Mouse (Mus musculus): Measurements from ENCODE around the gene Hip1r. TPM values are rescaled to one million over a fixed set of nuclear protein-coding genes. Genes with fewer than 3 reads are reported as not detected.

Gene Hip1r
- polyA plus RNA-seq, 2 experiments = 7.2 to 7.6 TPM

DNA sequence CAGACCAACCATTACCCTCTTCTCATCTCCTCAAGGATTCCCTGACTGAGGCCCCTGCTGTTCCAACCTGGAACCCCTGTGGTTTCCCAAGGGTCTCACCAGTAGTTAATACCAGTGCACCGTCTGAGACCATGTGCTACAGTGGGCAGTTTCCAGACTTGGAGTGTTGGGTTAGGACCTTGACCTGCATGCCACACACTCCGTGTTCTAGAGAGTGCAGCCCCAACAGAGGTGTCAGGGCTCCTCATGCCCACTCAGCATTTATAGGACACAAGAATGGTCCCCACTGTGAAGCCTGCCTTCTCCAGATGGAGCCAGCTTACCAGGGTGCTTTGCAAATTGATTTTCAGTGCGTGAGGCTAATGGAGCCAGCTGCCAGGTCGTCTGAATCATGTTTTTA, 29.9 kb downstream of the Hip1r start:
- H3K27me3 ChIP-seq (ENCODE audit: control insufficient read depth, insufficient read depth, low read length) = no peaks in the 10 kb centered on the region
- H3K4me3 ChIP-seq (ENCODE audit: insufficient read depth in 1 of 2, low read depth in 2 of 2, low read length in 2 of 2) = no peak overlapping the region
- H3K4me2 ChIP-seq (ENCODE audit: low read depth) = no peak overlapping the region
- H3K36me3 ChIP-seq (replicated peaks; ENCODE audit: control insufficient read depth, insufficient read depth, low read depth) = peaks cover 33% of the 10 kb centered on the region
- H3K9ac ChIP-seq (replicated peaks) = no peak overlapping the region
- WGBS (ENCODE audit: insufficient replicate concordance) = 67% methylated on average over 4 of the region's 4 CpGs
- no peak overlapping the region for H3K27ac ChIP-seq
- no peak for ATAC-seq (ENCODE audit: insufficient read depth)
- no peaks in the 10 kb centered on the region for H3K4me1 ChIP-seq (replicated peaks; ENCODE audit: control insufficient read depth in 2 of 2, insufficient read depth in 2 of 2, low read length in 1 of 2)
- TF ChIP-seq EP300 (IDR thresholded peaks at IDR 0.05; ENCODE audit: low read depth) = no peak
- TF ChIP-seq CTCF (IDR thresholded peaks at IDR 0.05; ENCODE audit: low read depth) = no peak
- no peak for DNase-seq (ENCODE audit: low read depth in 3 of 3, low spot score in 3 of 3)
- H3K9me3 ChIP-seq (ENCODE audit: control insufficient read depth, low read length) = no peaks in the 10 kb centered on the region

- peaks cover 43% of the 10 kb centered on the region for H3K36me3 ChIP-seq (replicated peaks; ENCODE audit: control insufficient read depth, insufficient read depth, low read depth)
These were observed 31.1 kb downstream of the Hip1r start for GRCm38 (mm10) chr5:124004356-124005150.

GRCm38 (mm10) chr5:124005151-124005500, 31.7 kb downstream of the Hip1r start:
- H3K36me3 ChIP-seq (replicated peaks; ENCODE audit: control insufficient read depth, insufficient read depth, low read depth) = peaks cover 47% of the 10 kb centered on the region
- 85% methylated on average over 15 of the region's 15 CpGs for WGBS (ENCODE audit: insufficient replicate concordance)

More at GRCm38 (mm10) chr5:124004356-124005150, 31.1 kb downstream of the Hip1r start:
- 82% methylated on average over 17 of the region's 17 CpGs for WGBS (ENCODE audit: insufficient replicate concordance)
- Histone ChIP-seq H3K27me3 (ENCODE audit: control insufficient read depth, insufficient read depth, low read length) (no peaks in the 10 kb centered on the region), H3K4me3 (ENCODE audit: insufficient read depth in 1 of 2, low read depth in 2 of 2, low read length in 2 of 2) (no peak overlapping the region), H3K9me3 (ENCODE audit: control insufficient read depth, low read length) (no peaks in the 10 kb centered on the region), H3K4me1 (replicated peaks; ENCODE audit: control insufficient read depth in 2 of 2, insufficient read depth in 2 of 2, low read length in 1 of 2) (peaks cover under 1 to 2% of the 10 kb centered on the region in 2 experiments; a peak in 2 of 4 replicates), H3K4me2 (ENCODE audit: low read depth) (no peak overlapping the region), H3K27ac (no peak overlapping the region), H3K9ac (replicated peaks) (no peak overlapping the region)
- peak; percentile 16; the same call in 1 of the 2 replicates for ATAC-seq (ENCODE audit: insufficient read depth)
- DNase-seq (ENCODE audit: low read depth in 3 of 3, low spot score in 3 of 3) = no peak
- TF ChIP-seq CTCF (IDR thresholded peaks at IDR 0.05; ENCODE audit: low read depth) (no peak), EP300 (IDR thresholded peaks at IDR 0.05; ENCODE audit: low read depth) (no peak)

GRCm38 (mm10) chr5:124005591-124005990, 32.2 kb downstream of the Hip1r start:
- WGBS (ENCODE audit: insufficient replicate concordance) = 85% methylated on average over 11 of the region's 11 CpGs

More at GRCm38 (mm10) chr5:124005151-124005500, 31.7 kb downstream of the Hip1r start:
- Histone ChIP-seq H3K4me2 (ENCODE audit: low read depth) (no peak overlapping the region), H3K4me1 (replicated peaks; ENCODE audit: control insufficient read depth in 2 of 2, insufficient read depth in 2 of 2, low read length in 1 of 2) (peaks cover 6 to 7% of the 10 kb centered on the region in 2 experiments), H3K27ac (no peak overlapping the region), H3K27me3 (ENCODE audit: control insufficient read depth, insufficient read depth, low read length) (no peaks in the 10 kb centered on the region), H3K4me3 (ENCODE audit: insufficient read depth in 1 of 2, low read depth in 2 of 2, low read length in 2 of 2) (no peak overlapping the region), H3K9me3 (ENCODE audit: control insufficient read depth, low read length) (no peaks in the 10 kb centered on the region), H3K9ac (replicated peaks) (no peak overlapping the region)
- ATAC-seq (ENCODE audit: insufficient read depth) (no peak), DNase-seq (ENCODE audit: low read depth in 3 of 3, low spot score in 3 of 3) (no peak)
- TF ChIP-seq EP300 (IDR thresholded peaks at IDR 0.05; ENCODE audit: low read depth) = no peak
- no peak for TF ChIP-seq CTCF (IDR thresholded peaks at IDR 0.05; ENCODE audit: low read depth)

DNA sequence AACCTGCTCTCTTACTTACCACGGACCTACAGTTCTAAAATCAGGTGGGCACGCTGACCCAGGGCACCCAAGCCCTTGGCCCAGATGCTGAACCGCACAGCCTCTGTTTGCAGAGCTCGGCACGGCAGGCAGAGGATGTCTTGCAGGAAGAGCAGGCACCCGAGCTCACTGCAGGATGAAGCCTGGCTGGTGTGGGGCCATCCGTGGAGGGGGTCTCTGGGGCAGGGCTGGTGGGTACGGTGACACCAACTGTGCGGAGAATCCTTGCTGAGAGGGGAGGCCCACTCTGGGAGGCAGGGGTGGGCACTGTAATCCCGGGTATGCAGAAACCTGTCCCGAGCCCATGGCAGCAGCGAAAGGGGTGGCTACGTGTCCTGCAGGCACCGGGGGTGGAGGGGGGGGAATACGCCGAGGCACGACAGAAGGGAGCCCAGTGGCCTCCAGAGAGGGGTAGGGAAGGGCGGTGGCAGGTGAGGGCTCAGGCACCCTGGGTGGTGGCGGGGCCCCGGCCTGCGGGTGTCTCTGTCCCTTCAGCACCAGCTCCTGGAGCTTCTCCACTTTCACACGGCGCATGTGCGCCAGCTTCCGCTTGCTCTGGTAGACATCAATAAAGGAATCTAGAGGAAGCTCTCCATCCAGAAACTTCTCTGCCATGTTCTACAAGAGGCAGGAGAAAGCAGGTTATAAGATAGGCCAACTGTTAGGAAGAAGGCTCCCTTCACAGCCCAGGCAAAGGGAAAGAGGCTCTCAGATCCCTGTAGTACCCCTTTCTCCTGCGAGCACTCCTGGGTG, 32.9 kb downstream of the Hip1r start:
- DNase-seq (ENCODE audit: low read depth in 3 of 3, low spot score in 3 of 3) = no peak
- no peak for ATAC-seq (ENCODE audit: insufficient read depth)
- Histone ChIP-seq H3K36me3 (replicated peaks; ENCODE audit: control insufficient read depth, insufficient read depth, low read depth) (peaks cover 50% of the 10 kb centered on the region), H3K9ac (replicated peaks) (no peak overlapping the region), H3K4me1 (replicated peaks; ENCODE audit: control insufficient read depth in 2 of 2, insufficient read depth in 2 of 2, low read length in 1 of 2) (peaks cover 17% of the 10 kb centered on the region in 2 experiments), H3K4me2 (ENCODE audit: low read depth) (no peak overlapping the region), H3K27ac (no peak overlapping the region), H3K9me3 (ENCODE audit: control insufficient read depth, low read length) (no peaks in the 10 kb centered on the region), H3K27me3 (ENCODE audit: control insufficient read depth, insufficient read depth, low read length) (no peaks in the 10 kb centered on the region), H3K4me3 (ENCODE audit: insufficient read depth in 1 of 2, low read depth in 2 of 2, low read length in 2 of 2) (no peak overlapping the region)
- WGBS (ENCODE audit: insufficient replicate concordance) = 87% methylated on average over 26 of the region's 26 CpGs
- no peak for TF ChIP-seq CTCF (IDR thresholded peaks at IDR 0.05; ENCODE audit: low read depth)
- TF ChIP-seq EP300 (IDR thresholded peaks at IDR 0.05; ENCODE audit: low read depth) = no peak

More at GRCm38 (mm10) chr5:124005591-124005990, 32.2 kb downstream of the Hip1r start:
- no peak for DNase-seq (ENCODE audit: low read depth in 3 of 3, low spot score in 3 of 3)
- no peak overlapping the region for H3K27ac ChIP-seq
- H3K36me3 ChIP-seq (replicated peaks; ENCODE audit: control insufficient read depth, insufficient read depth, low read depth) = peaks cover 50% of the 10 kb centered on the region
- H3K9ac ChIP-seq (replicated peaks) = no peak overlapping the region
- no peak overlapping the region for H3K4me2 ChIP-seq (ENCODE audit: low read depth)
- H3K9me3 ChIP-seq (ENCODE audit: control insufficient read depth, low read length) = no peaks in the 10 kb centered on the region
- H3K4me1 ChIP-seq (replicated peaks; ENCODE audit: control insufficient read depth in 2 of 2, insufficient read depth in 2 of 2, low read length in 1 of 2) = peaks cover 11 to 12% of the 10 kb centered on the region in 2 experiments
- ATAC-seq (ENCODE audit: insufficient read depth) = no peak
- H3K27me3 ChIP-seq (ENCODE audit: control insufficient read depth, insufficient read depth, low read length) = no peaks in the 10 kb centered on the region
- TF ChIP-seq EP300 (IDR thresholded peaks at IDR 0.05; ENCODE audit: low read depth) = no peak
- no peak for TF ChIP-seq CTCF (IDR thresholded peaks at IDR 0.05; ENCODE audit: low read depth)
- no peak overlapping the region for H3K4me3 ChIP-seq (ENCODE audit: insufficient read depth in 1 of 2, low read depth in 2 of 2, low read length in 2 of 2)
